Mouse (Mus musculus) liver, adult 2 months (tissue): ENCODE measurements around the gene A930017K11Rik. TPM values are rescaled to one million over a fixed set of nuclear protein-coding genes. Genes with fewer than 3 reads are reported as not detected.
A peak's percentile ranks its signal among the peaks of the same experiment; 100 is the strongest.

Experiments
- DNase-seq: peaks from one replicate; pipeline ENCODE4 v3.0.0-alpha.2; 2011; ENCODE audit warnings: low read depth, low spot score; ENCODE audit errors: extremely low read depth
- H3K27ac ChIP-seq: fragments of 200-500 bp; replicated peaks from 2 replicates; pipeline ENCODE4 v1.5.1; 2012; ENCODE audit warnings: low read depth, mild to moderate bottlenecking, control low read depth, inconsistent platforms, low read length; ENCODE audit not compliant: insufficient read depth
- H3K27me3 ChIP-seq: fragments of 200-500 bp; 2 replicates; pipeline ENCODE4 v1.6.1; 2012; ENCODE audit warnings: mild to moderate bottlenecking, moderate library complexity, low read length, inconsistent platforms; ENCODE audit not compliant: control insufficient read depth, insufficient read depth
- H3K36me3 ChIP-seq: fragments of 200-500 bp; 2 replicates; pipeline ENCODE4 v1.6.1; 2012; ENCODE audit warnings: low read length, inconsistent platforms; ENCODE audit not compliant: control insufficient read depth, insufficient read depth
- H3K4me1 ChIP-seq: fragments of 200-500 bp; 2 replicates; pipeline ENCODE4 v1.6.1; 2011; ENCODE audit warnings: low read length; ENCODE audit not compliant: control insufficient read depth, insufficient read depth
- H3K4me3 ChIP-seq: fragments of 200-500 bp; 2 replicates; pipeline ENCODE4 v1.5.1; 2011; ENCODE audit warnings: low read depth, mild to moderate bottlenecking, control low read depth, low read length, moderate library complexity; ENCODE audit not compliant: insufficient read depth
- H3K79me2 ChIP-seq: fragments of 200-500 bp; 2 replicates; pipeline ENCODE4 v1.6.1; 2012; ENCODE audit warnings: inconsistent platforms, mild to moderate bottlenecking, low read length, moderate library complexity; ENCODE audit not compliant: control insufficient read depth, insufficient read depth
- H3K9ac ChIP-seq: fragments of 200-500 bp; 2 replicates; pipeline ENCODE4 v1.6.1; 2012; ENCODE audit warnings: low read depth, mild to moderate bottlenecking, control low read depth, inconsistent platforms, low read length
- CTCF ChIP-seq: fragments of 200-500 bp; IDR thresholded peaks from 2 replicates; pipeline ENCODE4 v1.5.1; 2011; ENCODE audit warnings: low read depth, low read length, control low read depth
- POLR2A ChIP-seq: fragments of 200-500 bp; IDR thresholded peaks from 2 replicates; pipeline ENCODE4 v1.6.1; 2011; ENCODE audit warnings: low read length, control low read depth; ENCODE audit not compliant: insufficient read depth; ENCODE audit errors: extremely low read depth
- WGBS: fragments of 180-500 bp; shearing (Covaris S2); methylation state at CpG from one replicate; pipeline ENCODE4 v1.1.7; 2018; 5-methylcytosine and 5-hydroxymethylcytosine counted together
- polyA plus RNA-seq: library from polyadenylated mRNA; depleted of rRNA; stranded (reverse); fragments of >200 nt; gene quantifications from 2 replicates; pipeline ENCODE4 v1.2.3, GENCODE M21; 2012
- total RNA-seq: library from RNA; depleted of rRNA; stranded (reverse); fragments of >200 nt; gene quantifications from 2 replicates; pipeline ENCODE4 v1.2.3, GENCODE M21; 2014

The A930017K11Rik gene
- total and polyA plus RNA-seq, 2 experiments, result not detected

GRCm38 (mm10) chr17:25985306-25986294 lies 33.2 kb upstream of the A930017K11Rik start, which contains the start of gene Capn15:
Capn15 (minus strand) TSS chr17:25985796.
- peaks cover 22% of the 10 kb centered on the region for H3K79me2 ChIP-seq
- WGBS, result under 1% methylated on average over 91 of the region's 91 CpGs
- H3K4me1 ChIP-seq, result peaks cover 11% of the 10 kb centered on the region
- H3K27ac ChIP-seq, result peak within 1 kb of the TSS; percentile 71
- H3K27me3 ChIP-seq, result no peaks in the 10 kb centered on the region
- H3K9ac ChIP-seq, result peak within 1 kb of the TSS; percentile 74
- DNase-seq, result peak; percentile 92
- H3K4me3 ChIP-seq, result peak within 1 kb of the TSS; percentile 69
- H3K36me3 ChIP-seq, result no peaks in the 10 kb centered on the region
- 0 out of 2 replicates have a peak, but pooled peaks have one; percentile 55 for TF ChIP-seq POLR2A
- TF ChIP-seq CTCF, result no peak

GRCm38 (mm10) chr17:25984556-25985305 lies 32.4 kb upstream of the A930017K11Rik start:
- WGBS, result 11% methylated on average over 17 of the region's 17 CpGs
- H3K79me2 ChIP-seq, result peaks cover 24% of the 10 kb centered on the region
- H3K27ac ChIP-seq, result peak overlapping the region; percentile 68
- peaks cover 19% of the 10 kb centered on the region for H3K4me1 ChIP-seq
- H3K27me3 ChIP-seq, result no peaks in the 10 kb centered on the region
- H3K4me3 ChIP-seq, result peak overlapping the region; percentile 69
- peak; percentile 17 for DNase-seq
- TF ChIP-seq POLR2A (no peak), CTCF (no peak)
- no peaks in the 10 kb centered on the region for H3K36me3 ChIP-seq
- H3K9ac ChIP-seq, result peak overlapping the region; percentile 74

- DNase-seq, result no peak
- Histone ChIP-seq H3K79me2 (peaks cover 31% of the 10 kb centered on the region), H3K9ac (no peak overlapping the region), H3K4me1 (peaks cover 22% of the 10 kb centered on the region), H3K4me3 (no peak overlapping the region), H3K36me3 (no peaks in the 10 kb centered on the region), H3K27ac (no peak overlapping the region), H3K27me3 (no peaks in the 10 kb centered on the region)
- no peak for TF ChIP-seq CTCF
- no peak for TF ChIP-seq POLR2A
- WGBS, result 95% methylated on average over 1 of the region's 1 CpGs
Observed at GRCm38 (mm10) chr17:25984066-25984465, 31.7 kb upstream of the A930017K11Rik start.

- no peak overlapping the region for H3K27ac ChIP-seq
- no peak overlapping the region for H3K4me3 ChIP-seq
- DNase-seq, result peak; percentile 15
- H3K36me3 ChIP-seq, result no peaks in the 10 kb centered on the region
- no peak overlapping the region for H3K9ac ChIP-seq
- no peaks in the 10 kb centered on the region for H3K27me3 ChIP-seq
- peaks cover 42% of the 10 kb centered on the region for H3K79me2 ChIP-seq
- TF ChIP-seq POLR2A, result no peak
- TF ChIP-seq CTCF, result no peak
- peaks cover 22% of the 10 kb centered on the region for H3K4me1 ChIP-seq
- 90% methylated on average over 3 of the region's 3 CpGs for WGBS
Observed at GRCm38 (mm10) chr17:25982913-25983312, 30.5 kb upstream of the A930017K11Rik start.

- Histone ChIP-seq H3K4me1 (peaks cover 22% of the 10 kb centered on the region), H3K79me2 (peaks cover 51% of the 10 kb centered on the region), H3K9ac (no peak overlapping the region), H3K27ac (peak overlapping the region; percentile 35; the same call in 1 of the 2 replicates), H3K27me3 (no peaks in the 10 kb centered on the region), H3K36me3 (no peaks in the 10 kb centered on the region), H3K4me3 (no peak overlapping the region)
- TF ChIP-seq POLR2A (no peak), CTCF (no peak)
- DNase-seq, result peak; percentile 94
- 56% methylated on average over 5 of the region's 5 CpGs for WGBS
Observed at GRCm38 (mm10) chr17:25980854-25981253, 28.5 kb upstream of the A930017K11Rik start.
